Mouse (Mus musculus) hindbrain, embryonic 11.5 days (tissue): ENCODE results near the gene Neil1. TPM values are rescaled to one million over a fixed set of nuclear protein-coding genes. Genes with fewer than 3 reads are reported as not detected.
A peak's percentile ranks its signal among the peaks of the same experiment; 100 is the strongest.

Source experiments
- ATAC-seq: fragments of 200-750 bp; cut with Nextera tagmentation; 2 replicates; pipeline ENCODE4 v1.8.0; 2017; ENCODE audit warnings: mild to moderate bottlenecking, moderate TSS enrichment, moderate library complexity; ENCODE audit not compliant: low FRiP score
- DNase-seq: peaks from one replicate; pipeline ENCODE4 v3.0.0-alpha.2; 2015; ENCODE audit warnings: low spot score
- H3K27ac ChIP-seq: fragments of 300-500 bp; sonication (generic); 2 replicates; pipeline ENCODE4 v1.5.1; 2014; ENCODE audit warnings: mild to moderate bottlenecking, low read depth, low read length
- H3K27me3 ChIP-seq: fragments of 300-500 bp; sonication (generic); 2 replicates; pipeline ENCODE4 v1.6.1; 2014; ENCODE audit warnings: mild to moderate bottlenecking, low read length, moderate library complexity, mixed read lengths; ENCODE audit not compliant: control insufficient read depth, insufficient read depth
- H3K36me3 ChIP-seq: fragments of 300-500 bp; sonication (generic); 2 replicates; pipeline ENCODE4 v1.6.1; 2014; ENCODE audit warnings: mild to moderate bottlenecking, low read length, moderate library complexity, mixed read lengths; ENCODE audit not compliant: control insufficient read depth, insufficient read depth
- H3K4me1 ChIP-seq: fragments of 300-500 bp; sonication (generic); replicated peaks from 2 replicates; pipeline ENCODE4 v1.6.1; 2014; ENCODE audit warnings: low read length, mixed read lengths; ENCODE audit not compliant: control insufficient read depth, insufficient read depth
- H3K4me2 ChIP-seq: fragments of 300-500 bp; sonication (generic); replicated peaks from 2 replicates; pipeline ENCODE4 v1.6.1; 2014; ENCODE audit warnings: mild to moderate bottlenecking, low read depth, low read length
- H3K4me3 ChIP-seq: fragments of 300-500 bp; sonication (generic); 2 replicates; pipeline ENCODE4 v1.5.1; 2014; ENCODE audit warnings: low read depth, low read length
- H3K9ac ChIP-seq: fragments of 300-500 bp; sonication (generic); 2 replicates; pipeline ENCODE4 v1.6.1; 2014; ENCODE audit warnings: low read depth, low read length
- H3K9me3 ChIP-seq: fragments of 300-500 bp; sonication (generic); 2 replicates; pipeline ENCODE4 v1.6.1; 2016; ENCODE audit warnings: low read length; ENCODE audit not compliant: control insufficient read depth
- WGBS: fragments of 180-500 bp; shearing (Covaris S2); extraction: QIAGEN DNeasy Blood & Tissue Kit; methylation state at CpG from one replicate; pipeline ENCODE4 v1.1.7; 2014; 5-methylcytosine and 5-hydroxymethylcytosine counted together
- polyA plus RNA-seq: library from polyadenylated mRNA; unstranded; fragments of >200 nt; fragmentation: Nextera tagmentation; extraction: Ambion mirVana; gene quantifications from 2 replicates; pipeline ENCODE4 v1.2.1, GENCODE M21; 2014

The Neil1 gene
- polyA plus RNA-seq: 5.3 and 6.3 TPM in 2 replicates

- WGBS: 1% methylated on average over 27 of the region's 27 CpGs
- Histone ChIP-seq H3K36me3 (no peaks in the 10 kb centered on the region), H3K9me3 (no peaks in the 10 kb centered on the region), H3K27ac (peak within 1 kb of the TSS; percentile 79), H3K4me3 (peak within 1 kb of the TSS; percentile 50), H3K27me3 (no peaks in the 10 kb centered on the region), H3K4me1 (no peaks in the 10 kb centered on the region), H3K4me2 (peak within 1 kb of the TSS; percentile 53), H3K9ac (peak within 1 kb of the TSS; percentile 69)
- DNase-seq (peak; percentile 88), ATAC-seq (peak; percentile 93)
Observed at GRCm38 (mm10) chr9:57148144-57148878, at the start of gene Neil1. Gene Neil1, minus strand, starts transcription at chr9:57148305.

- no peak overlapping the region for H3K4me3 ChIP-seq
- no peak for ATAC-seq
- no peaks in the 10 kb centered on the region for H3K9me3 ChIP-seq
- H3K27me3 ChIP-seq: no peaks in the 10 kb centered on the region
- H3K4me1 ChIP-seq: no peaks in the 10 kb centered on the region
- H3K36me3 ChIP-seq: no peaks in the 10 kb centered on the region
- WGBS: 75% methylated on average over 8 of the region's 8 CpGs
- H3K4me2 ChIP-seq: no peak overlapping the region
- H3K9ac ChIP-seq: no peak overlapping the region
- no peak for DNase-seq
- no peak overlapping the region for H3K27ac ChIP-seq
Observed at GRCm38 (mm10) chr9:57197414-57197813, 49.3 kb upstream of the Neil1 start.

GRCm38 (mm10) chr9:57196708-57197107, 48.6 kb upstream of the Neil1 start:
- ATAC-seq (no peak), DNase-seq (no peak)
- Histone ChIP-seq H3K27me3 (no peaks in the 10 kb centered on the region), H3K4me3 (no peak overlapping the region), H3K4me1 (no peaks in the 10 kb centered on the region), H3K27ac (no peak overlapping the region), H3K4me2 (no peak overlapping the region), H3K36me3 (no peaks in the 10 kb centered on the region), H3K9ac (no peak overlapping the region), H3K9me3 (no peaks in the 10 kb centered on the region)
- 80% methylated on average over 3 of the region's 3 CpGs for WGBS

GRCm38 (mm10) chr9:57168411-57168810, 20.3 kb upstream of the Neil1 start:
- 88% methylated on average over 5 of the region's 5 CpGs for WGBS
- Histone ChIP-seq H3K4me1 (no peaks in the 10 kb centered on the region), H3K36me3 (no peaks in the 10 kb centered on the region), H3K27me3 (no peaks in the 10 kb centered on the region), H3K9ac (no peak overlapping the region), H3K9me3 (no peaks in the 10 kb centered on the region), H3K4me3 (no peak overlapping the region), H3K4me2 (no peak overlapping the region), H3K27ac (no peak overlapping the region)
- ATAC-seq: no peak
- DNase-seq: no peak

- no peaks in the 10 kb centered on the region for H3K4me1 ChIP-seq
- H3K27ac ChIP-seq: no peak overlapping the region
- H3K9me3 ChIP-seq: no peaks in the 10 kb centered on the region
- H3K4me3 ChIP-seq: no peak overlapping the region
- ATAC-seq (no peak), DNase-seq (no peak)
- no peak overlapping the region for H3K9ac ChIP-seq
- whole genome bisulfite sequencing: 90% methylated on average over 2 of the region's 2 CpGs
- no peaks in the 10 kb centered on the region for H3K36me3 ChIP-seq
- no peak overlapping the region for H3K4me2 ChIP-seq
- H3K27me3 ChIP-seq: no peaks in the 10 kb centered on the region
Observed at GRCm38 (mm10) chr9:57166173-57166572, 18.1 kb upstream of the Neil1 start.

- H3K36me3 ChIP-seq: no peaks in the 10 kb centered on the region
- no peak for ATAC-seq
- H3K9me3 ChIP-seq: no peaks in the 10 kb centered on the region
- no peak overlapping the region for H3K4me3 ChIP-seq
- H3K27me3 ChIP-seq: no peaks in the 10 kb centered on the region
- no peak for DNase-seq
- H3K4me1 ChIP-seq: no peaks in the 10 kb centered on the region
- 38% methylated on average over 2 of the region's 2 CpGs for WGBS
- H3K9ac ChIP-seq: no peak overlapping the region
- no peak overlapping the region for H3K27ac ChIP-seq
- no peak overlapping the region for H3K4me2 ChIP-seq
Observed at GRCm38 (mm10) chr9:57163137-57163536, 15.0 kb upstream of the Neil1 start.

- DNase-seq (peak; percentile 10), ATAC-seq (no peak)
- Histone ChIP-seq H3K4me2 (no peak overlapping the region), H3K9ac (no peak overlapping the region), H3K9me3 (no peaks in the 10 kb centered on the region), H3K27me3 (no peaks in the 10 kb centered on the region), H3K4me1 (no peaks in the 10 kb centered on the region), H3K36me3 (no peaks in the 10 kb centered on the region), H3K4me3 (no peak overlapping the region), H3K27ac (no peak overlapping the region)
- 27% methylated on average over 3 of the region's 3 CpGs for WGBS
Observed at GRCm38 (mm10) chr9:57162496-57162895, 14.4 kb upstream of the Neil1 start.

- H3K9ac ChIP-seq: peak overlapping the region; percentile 77
- H3K27ac ChIP-seq: no peak overlapping the region
- peak overlapping the region; percentile 75 for H3K4me3 ChIP-seq
- ATAC-seq: peak; percentile 30; the same call in 1 of the 2 replicates
- no peaks in the 10 kb centered on the region for H3K9me3 ChIP-seq
- no peaks in the 10 kb centered on the region for H3K27me3 ChIP-seq
- DNase-seq: no peak
- H3K36me3 ChIP-seq: no peaks in the 10 kb centered on the region
- H3K4me2 ChIP-seq: peak overlapping the region; percentile 79
- WGBS: 37% methylated on average over 11 of the region's 11 CpGs
- no peaks in the 10 kb centered on the region for H3K4me1 ChIP-seq
Observed at GRCm38 (mm10) chr9:57158506-57158905, 10.4 kb upstream of the Neil1 start.

GRCm38 (mm10) chr9:57158013-57158470, 9.9 kb upstream of the Neil1 start, which contains the start of gene Commd4:
Gene Commd4, minus strand, starts transcription at chr9:57158331.
- ATAC-seq (peak; percentile 88), DNase-seq (peak; percentile 93)
- Histone ChIP-seq H3K9me3 (no peaks in the 10 kb centered on the region), H3K36me3 (no peaks in the 10 kb centered on the region), H3K4me1 (no peaks in the 10 kb centered on the region), H3K4me2 (peak within 1 kb of the TSS; percentile 79), H3K4me3 (peak within 1 kb of the TSS; percentile 75), H3K27ac (no peak within 1 kb of the TSS), H3K27me3 (no peaks in the 10 kb centered on the region), H3K9ac (peak within 1 kb of the TSS; percentile 77)
- under 1% methylated on average over 24 of the region's 24 CpGs for WGBS
